Mouse (Mus musculus) brain, adult 2 months (tissue): ENCODE measurements around the gene Nktr.

ENCODE experiments used
- DNase-seq: peaks from one replicate; pipeline ENCODE4 v3.0.0; 2011; ENCODE audit warnings: low read depth, low spot score

The Nktr gene

GRCm38 (mm10) chr9:121707801-121708200, 11.2 kb upstream of the Nktr start:
- no peak for DNase-seq

GRCm38 (mm10) chr9:121708506-121709486, 10.2 kb upstream of the Nktr start:
- DNase-seq = peak; percentile 22

- DNase-seq = peak; percentile 100
These were observed 8.9 kb upstream of the Nktr start, which contains the start of gene Ss18l2 for GRCm38 (mm10) chr9:121709898-121710583. Gene Ss18l2, plus strand, starts transcription at chr9:121710329.

- peak; percentile 44 for DNase-seq
These were observed 8.4 kb upstream of the Nktr start for GRCm38 (mm10) chr9:121710584-121710975.

- no peak for DNase-seq
These were observed 1.9 kb upstream of the Nktr start for GRCm38 (mm10) chr9:121717048-121717447.

- no peak for DNase-seq
These were observed 781 bp upstream of the Nktr start for GRCm38 (mm10) chr9:121718070-121718705.

- peak; percentile 52 for DNase-seq
These were observed 670 bp downstream of the Nktr start for GRCm38 (mm10) chr9:121719347-121720331.

- DNase-seq = peak; percentile 34
These were observed 21.5 kb downstream of the Nktr start for GRCm38 (mm10) chr9:121740490-121740889.

- no peak for DNase-seq
These were observed 22.2 kb downstream of the Nktr start for GRCm38 (mm10) chr9:121741168-121741567.

- no peak for DNase-seq
These were observed 25.1 kb downstream of the Nktr start for GRCm38 (mm10) chr9:121744051-121744450.

- DNase-seq = peak; percentile 75
These were observed 33.8 kb downstream of the Nktr start for GRCm38 (mm10) chr9:121752774-121753173.

GRCm38 (mm10) chr9:121754624-121755023, 35.7 kb downstream of the Nktr start:
- no peak for DNase-seq

- no peak for DNase-seq
These were observed 37.8 kb downstream of the Nktr start for GRCm38 (mm10) chr9:121756785-121757184.

GRCm38 (mm10) chr9:121757432-121757831, 38.5 kb downstream of the Nktr start:
- peak; percentile 57 for DNase-seq

GRCm38 (mm10) chr9:121757835-121758814, 39.2 kb downstream of the Nktr start:
- DNase-seq = no peak

- peak; percentile 81 for DNase-seq
These were observed 40.4 kb downstream of the Nktr start, which contains the start of gene Zfp651 for GRCm38 (mm10) chr9:121759091-121760081. Gene Zfp651, plus strand, starts transcription at chr9:121759330.

GRCm38 (mm10) chr9:121760271-121761090, 41.5 kb downstream of the Nktr start:
- DNase-seq = peak; percentile 71
